Mouse (Mus musculus) cerebellum, adult (tissue): Measurements from ENCODE around the gene Ttyh2.

ENCODE experiments used
- ATAC-seq: cut with Nextera tagmentation; 2 replicates; pipeline ENCODE4 v1.9.2; 2017; ENCODE audit warnings: mild to moderate bottlenecking, moderate library complexity, mixed read lengths; ENCODE audit not compliant: insufficient number of reproducible peaks, low FRiP score, low TSS enrichment

Ttyh2 gene

GRCm38 (mm10) chr11:114676896-114677530 is 1.8 kb downstream of the Ttyh2 start:
- no peak for ATAC-seq

GRCm38 (mm10) chr11:114679582-114679981 is 4.4 kb downstream of the Ttyh2 start:
- no peak for ATAC-seq

DNA sequence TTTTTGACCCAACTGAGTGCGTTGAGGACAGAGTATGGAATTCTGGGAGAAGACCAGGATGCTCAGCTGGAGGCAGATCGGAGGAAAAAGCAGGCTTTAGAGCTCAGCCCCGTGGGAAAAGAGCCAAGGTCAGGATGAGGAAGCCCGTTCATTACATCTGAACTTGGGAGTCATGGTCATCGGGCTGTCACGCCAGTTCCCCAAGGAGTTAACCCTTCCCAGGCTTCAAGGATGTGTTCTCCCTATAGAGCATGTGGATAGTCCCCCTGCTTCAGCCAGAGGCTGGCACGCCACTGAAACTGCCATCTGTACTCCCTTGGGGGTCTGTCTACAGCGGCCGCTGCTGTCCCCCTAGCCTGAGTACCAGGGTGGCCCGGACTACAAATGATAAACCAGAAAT is 5.1 kb downstream of the Ttyh2 start:
- no peak for ATAC-seq

DNA sequence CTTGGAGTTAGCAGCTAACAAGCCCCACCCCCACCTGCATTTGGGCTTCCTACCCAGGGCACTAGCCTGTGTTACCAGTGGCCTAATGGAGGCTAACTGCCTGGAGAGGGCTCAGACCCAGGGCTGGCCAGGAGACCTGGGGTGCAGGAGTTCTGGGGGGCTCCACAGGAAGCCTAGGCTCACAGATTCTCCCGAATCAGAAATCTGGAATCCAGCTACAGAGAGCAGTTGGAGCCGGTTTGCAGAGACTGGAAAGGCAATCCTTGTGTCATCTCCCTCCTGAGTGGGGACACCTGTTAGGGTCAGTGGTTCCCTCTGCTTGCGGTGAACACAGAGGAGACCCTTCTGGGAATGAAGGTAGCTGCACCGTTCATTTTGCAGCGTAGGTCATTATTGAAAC is 5.8 kb downstream of the Ttyh2 start:
- no peak for ATAC-seq

DNA sequence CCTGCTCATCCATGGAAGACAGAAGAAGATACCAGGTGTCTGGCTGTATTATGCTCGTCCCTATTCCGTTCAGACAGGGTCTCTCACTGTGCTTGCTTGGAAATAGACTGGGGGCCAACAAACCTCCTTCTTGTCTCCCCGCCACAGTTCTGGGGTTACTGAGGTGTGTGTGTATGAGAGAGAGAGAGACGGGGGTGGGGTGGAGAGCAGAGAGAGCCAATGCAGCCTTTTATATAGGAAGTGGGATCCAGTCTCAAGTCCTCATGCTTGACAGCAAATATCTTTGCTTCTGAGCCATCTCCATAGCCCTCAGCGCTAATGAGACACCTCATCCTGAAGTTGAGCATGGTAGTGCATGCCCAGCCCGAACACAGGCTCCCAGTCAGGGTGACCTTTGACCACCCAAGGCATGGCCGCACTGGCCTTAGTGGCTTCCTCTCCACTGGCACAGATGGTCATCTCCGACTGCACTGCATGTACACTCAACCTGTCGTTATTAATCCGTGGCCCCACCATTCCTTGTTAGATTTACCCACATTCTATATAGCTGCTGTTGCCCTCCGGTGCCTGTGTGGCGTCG is 7.2 kb downstream of the Ttyh2 start:
- ATAC-seq, result no peak

GRCm38 (mm10) chr11:114683029-114683721 is 7.9 kb downstream of the Ttyh2 start:
- ATAC-seq, result no peak

GRCm38 (mm10) chr11:114683722-114684621 is 8.7 kb downstream of the Ttyh2 start:
- no peak for ATAC-seq

DNA sequence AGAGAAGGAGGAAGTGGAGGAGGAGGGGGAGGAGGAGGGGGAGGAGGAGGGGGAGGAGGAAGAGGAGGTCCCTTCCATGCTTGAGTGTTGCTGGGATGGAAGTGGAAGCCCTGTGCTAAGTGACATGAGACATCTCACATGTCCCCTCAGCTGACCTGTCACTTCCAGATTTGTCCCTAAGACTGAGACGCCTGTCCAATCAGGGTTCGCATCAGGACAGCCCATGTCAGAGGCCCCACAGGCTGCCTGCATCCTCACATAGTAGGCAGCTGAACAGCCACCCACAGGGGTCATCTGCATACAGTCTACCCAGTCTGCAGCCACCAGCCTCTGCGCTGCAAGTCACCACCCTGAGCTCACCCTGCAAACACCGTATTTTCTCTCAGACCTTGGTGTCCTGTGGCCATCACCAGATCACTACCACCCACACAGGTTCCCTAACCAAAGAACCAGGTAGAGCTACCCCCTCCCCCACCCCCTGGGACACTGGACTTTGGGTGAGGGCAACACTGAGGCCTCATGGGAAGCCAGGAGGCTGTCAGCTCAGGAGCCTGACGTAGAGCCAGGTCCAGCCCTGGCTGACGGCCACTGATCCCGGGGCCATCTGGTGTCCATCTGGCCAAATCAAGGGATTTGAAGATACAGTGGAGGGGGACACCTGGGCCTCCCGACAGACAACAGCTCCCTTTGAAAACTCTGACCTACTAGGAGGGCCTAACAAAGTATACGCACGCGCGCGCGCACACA is 9.6 kb downstream of the Ttyh2 start:
- ATAC-seq, result peak; percentile 79

GRCm38 (mm10) chr11:114685526-114686040 is 10.4 kb downstream of the Ttyh2 start:
- peak; percentile 14; the same call in 1 of the 2 replicates for ATAC-seq

DNA sequence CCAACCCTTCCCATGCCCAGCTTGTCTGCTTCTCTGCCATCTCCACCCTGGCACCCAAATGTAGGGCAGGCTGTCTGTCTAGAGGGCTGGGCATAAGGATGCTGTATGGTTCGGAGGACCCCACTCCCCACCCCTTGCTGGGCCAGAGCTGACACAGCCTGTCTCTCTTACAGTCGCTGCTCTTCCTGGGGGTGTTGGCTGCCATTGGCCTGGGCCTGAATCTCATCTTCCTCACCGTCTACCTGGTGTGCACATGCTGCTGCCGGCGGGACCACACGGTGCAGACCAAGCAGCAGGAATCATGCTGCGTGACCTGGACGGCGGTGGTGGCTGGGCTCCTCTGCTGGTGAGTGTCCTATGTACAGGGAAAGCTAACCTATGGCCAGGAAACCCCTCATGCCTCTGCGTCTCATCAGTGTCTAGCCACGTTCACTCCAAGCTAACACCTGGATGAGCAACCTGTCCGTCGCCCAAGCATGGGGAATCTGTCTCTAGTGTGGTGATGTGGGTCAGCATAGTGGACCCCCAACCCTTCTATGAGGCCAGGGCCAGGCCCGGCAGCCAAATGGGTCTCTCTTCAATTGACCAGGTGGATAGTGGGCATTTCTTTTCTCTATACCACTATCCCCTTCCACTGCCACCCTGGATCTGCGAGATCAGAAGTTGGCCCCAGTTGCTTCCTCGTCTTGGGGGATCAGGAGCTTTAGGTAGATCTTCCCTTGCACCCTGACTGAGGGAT is 11.2 kb downstream of the Ttyh2 start:
- no peak for ATAC-seq

GRCm38 (mm10) chr11:114687574-114688188 is 12.4 kb downstream of the Ttyh2 start:
- no peak for ATAC-seq

GRCm38 (mm10) chr11:114688729-114689128 is 13.5 kb downstream of the Ttyh2 start:
- no peak for ATAC-seq

GRCm38 (mm10) chr11:114690192-114690591 is 15.0 kb downstream of the Ttyh2 start:
- no peak for ATAC-seq

- no peak for ATAC-seq
Measured at GRCm38 (mm10) chr11:114691454-114692182, 16.4 kb downstream of the Ttyh2 start.

DNA sequence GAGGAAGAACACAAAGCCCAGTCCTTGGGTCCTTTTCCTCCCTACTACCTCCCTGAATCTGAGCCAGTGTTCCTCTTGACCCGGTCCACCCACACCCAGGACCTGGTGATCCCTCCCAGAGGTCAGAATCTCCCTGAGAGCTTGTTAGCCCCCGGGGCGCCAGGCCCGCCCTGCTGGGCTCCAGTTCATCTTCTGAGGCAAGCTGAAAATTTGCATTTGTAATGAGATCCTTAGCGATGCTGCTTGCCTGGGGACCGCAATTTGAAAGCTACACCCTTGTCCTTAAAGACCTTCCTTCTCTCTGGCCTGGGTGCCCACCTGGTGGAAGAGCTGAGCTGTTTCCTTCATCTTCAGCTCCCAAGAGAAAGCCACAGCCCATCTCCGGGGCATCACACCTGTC is 17.4 kb downstream of the Ttyh2 start:
- no peak for ATAC-seq

GRCm38 (mm10) chr11:114693456-114693855 is 18.2 kb downstream of the Ttyh2 start:
- ATAC-seq, result no peak

- no peak for ATAC-seq
Measured at GRCm38 (mm10) chr11:114694451-114694850, 19.2 kb downstream of the Ttyh2 start.

DNA sequence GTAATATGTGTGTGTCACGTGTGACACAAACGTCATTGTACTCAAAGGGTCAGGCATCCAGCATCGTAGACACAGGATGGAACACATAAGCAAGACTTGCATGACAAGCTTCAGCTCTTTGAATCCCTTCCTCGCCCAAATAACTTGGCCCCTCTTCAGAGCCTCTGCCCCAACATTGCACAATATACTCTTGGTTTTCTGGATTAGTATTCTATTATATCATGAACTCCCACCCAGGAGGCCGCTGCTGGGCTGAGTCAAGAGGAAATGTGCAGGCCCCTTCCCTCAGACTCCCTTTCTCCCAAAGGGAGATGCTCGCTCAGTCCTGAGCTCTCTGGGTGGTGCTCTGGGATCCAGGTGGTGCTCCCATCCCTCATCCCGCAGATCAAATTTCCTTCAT is 23.3 kb downstream of the Ttyh2 start:
- no peak for ATAC-seq
